Mouse (Mus musculus) ovary, postnatal 14 days (tissue): ENCODE results near the gene Rbms2.

ENCODE experiments used
- DNase-seq: peaks from one replicate; pipeline ENCODE4 v3.0.0; 2022; ENCODE audit warnings: low spot score

The Rbms2 gene

GRCm38 (mm10) chr10:128133650-128134332, 46.3 kb downstream of the Rbms2 start:
- no peak for DNase-seq

GRCm38 (mm10) chr10:128131812-128132211, 48.3 kb downstream of the Rbms2 start:
- no peak for DNase-seq

DNA sequence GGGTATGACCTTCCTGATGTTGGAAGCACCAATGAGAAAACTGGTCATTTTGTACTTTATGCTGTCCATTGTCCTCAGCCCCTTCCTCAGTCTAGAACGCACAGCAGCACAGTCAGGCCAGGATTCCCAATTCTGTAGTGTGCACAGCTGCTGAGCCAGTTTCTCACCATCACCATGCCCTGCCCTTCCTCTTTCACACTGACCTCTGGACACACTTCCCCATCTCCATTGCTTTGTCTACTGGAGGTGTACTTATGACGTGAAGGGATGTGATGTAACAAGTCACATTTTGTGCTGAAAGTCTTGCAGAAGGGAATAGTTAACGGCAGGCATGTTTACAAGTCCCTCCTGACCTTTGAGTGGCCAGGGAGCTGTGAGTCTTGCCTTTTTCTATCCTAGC, 48.8 kb downstream of the Rbms2 start:
- DNase-seq, result no peak

GRCm38 (mm10) chr10:128128143-128128542, 52.0 kb downstream of the Rbms2 start:
- DNase-seq, result no peak

- no peak for DNase-seq
Observed at GRCm38 (mm10) chr10:128127497-128127896, 52.6 kb downstream of the Rbms2 start.

GRCm38 (mm10) chr10:128125951-128126350, 54.1 kb downstream of the Rbms2 start:
- DNase-seq, result no peak

GRCm38 (mm10) chr10:128124831-128125230, 55.3 kb downstream of the Rbms2 start:
- DNase-seq, result no peak

GRCm38 (mm10) chr10:128123833-128124232, 56.3 kb downstream of the Rbms2 start:
- DNase-seq, result no peak

DNA sequence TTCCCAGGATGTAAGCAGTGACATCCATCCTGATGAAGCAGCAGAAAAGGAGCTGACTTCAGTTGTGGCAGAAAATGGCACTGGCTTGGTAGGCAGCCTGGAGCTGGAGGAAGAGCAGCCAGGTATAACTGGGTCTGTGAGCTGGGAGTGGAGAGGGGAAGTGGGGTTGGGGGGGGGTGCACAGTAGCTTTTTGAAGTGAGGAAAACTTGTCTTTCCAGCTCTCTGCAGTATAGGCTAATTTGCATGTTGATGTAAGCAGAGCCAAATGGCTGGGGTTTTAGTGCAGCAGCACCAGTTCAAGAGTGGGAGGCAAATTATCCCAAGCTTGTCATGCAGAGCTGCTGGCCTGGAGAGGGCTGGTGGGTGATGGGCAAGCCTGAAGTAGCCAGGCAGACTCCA, 68.9 kb downstream of the Rbms2 start:
- no peak for DNase-seq

GRCm38 (mm10) chr10:128110103-128110761, 69.9 kb downstream of the Rbms2 start:
- no peak for DNase-seq

DNA sequence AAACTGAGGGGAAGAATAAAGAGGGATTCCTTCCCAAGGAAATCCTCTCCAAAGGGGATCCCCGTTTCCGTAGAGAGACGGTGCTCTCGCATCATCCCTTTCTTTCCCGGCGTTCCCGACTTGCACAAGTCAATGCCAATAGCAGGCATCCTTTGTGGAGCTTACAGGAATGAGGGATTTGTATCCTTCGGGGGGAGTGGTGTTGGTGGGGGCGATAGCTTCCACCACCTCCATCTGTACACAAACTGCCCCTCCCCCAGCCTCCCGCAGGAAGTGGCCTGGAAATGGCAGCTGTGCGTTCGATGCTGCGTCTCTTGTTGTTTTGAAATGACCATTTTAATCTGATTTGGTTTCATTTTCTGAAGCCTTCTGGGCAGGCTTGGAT, 82.5 kb downstream of the Rbms2 start:
- DNase-seq, result peak; percentile 17

GRCm38 (mm10) chr10:128096693-128097586, 83.2 kb downstream of the Rbms2 start:
- DNase-seq, result peak; percentile 83

DNA sequence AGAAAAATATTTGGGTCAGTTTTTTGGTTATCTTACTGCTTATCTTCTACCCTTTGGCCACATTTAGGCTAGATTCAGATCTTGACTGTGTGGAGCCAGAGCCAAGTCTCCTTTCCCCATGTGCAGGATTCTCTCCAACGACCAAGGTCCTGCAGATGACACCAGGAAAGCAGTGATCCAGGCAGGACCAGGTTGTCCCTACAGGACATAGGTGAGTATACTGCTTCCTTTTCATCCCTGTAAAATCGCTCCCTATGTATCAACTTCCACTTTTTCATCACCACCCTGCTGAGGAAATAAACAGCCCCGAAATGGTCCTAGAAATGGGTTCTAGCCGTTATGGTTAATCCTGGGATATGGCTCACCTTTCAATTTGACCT, 83.8 kb downstream of the Rbms2 start:
- DNase-seq, result no peak

- no peak for DNase-seq
Observed at GRCm38 (mm10) chr10:128095003-128095636, 85.0 kb downstream of the Rbms2 start.

DNA sequence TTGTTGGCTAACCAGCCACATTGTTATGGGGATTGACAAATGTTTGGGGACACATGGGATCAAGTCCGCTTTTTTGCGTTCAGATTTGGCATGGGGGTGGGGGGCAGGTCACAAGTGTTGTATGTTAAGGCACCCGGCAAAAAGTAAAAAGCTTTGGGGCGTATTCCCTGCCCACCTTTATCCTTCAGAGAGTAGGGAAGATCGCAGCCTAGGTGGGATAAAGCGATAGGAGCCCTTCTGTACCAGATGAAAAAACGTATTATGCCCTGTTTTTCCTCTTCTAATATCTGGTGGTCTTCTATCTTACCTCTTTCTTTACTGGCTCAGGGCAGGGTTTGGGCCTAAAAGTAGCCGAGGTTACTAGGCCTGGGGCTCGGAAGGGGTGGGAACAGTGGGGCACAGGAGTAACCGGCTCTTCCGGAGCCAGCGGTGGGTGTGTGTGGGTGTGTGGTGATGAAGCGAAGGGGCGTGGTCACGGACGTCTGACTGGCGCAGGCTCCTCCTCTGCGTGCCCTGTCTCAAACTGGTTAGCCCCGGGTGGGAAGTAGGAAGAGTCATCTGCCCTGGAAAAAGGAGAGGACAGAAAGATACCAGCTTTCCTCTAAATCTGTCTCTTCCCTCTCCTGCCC, 85.6 kb downstream of the Rbms2 start:
- DNase-seq, result peak; percentile 65

- DNase-seq, result no peak
Observed at GRCm38 (mm10) chr10:128093496-128094294, 86.4 kb downstream of the Rbms2 start.

DNA sequence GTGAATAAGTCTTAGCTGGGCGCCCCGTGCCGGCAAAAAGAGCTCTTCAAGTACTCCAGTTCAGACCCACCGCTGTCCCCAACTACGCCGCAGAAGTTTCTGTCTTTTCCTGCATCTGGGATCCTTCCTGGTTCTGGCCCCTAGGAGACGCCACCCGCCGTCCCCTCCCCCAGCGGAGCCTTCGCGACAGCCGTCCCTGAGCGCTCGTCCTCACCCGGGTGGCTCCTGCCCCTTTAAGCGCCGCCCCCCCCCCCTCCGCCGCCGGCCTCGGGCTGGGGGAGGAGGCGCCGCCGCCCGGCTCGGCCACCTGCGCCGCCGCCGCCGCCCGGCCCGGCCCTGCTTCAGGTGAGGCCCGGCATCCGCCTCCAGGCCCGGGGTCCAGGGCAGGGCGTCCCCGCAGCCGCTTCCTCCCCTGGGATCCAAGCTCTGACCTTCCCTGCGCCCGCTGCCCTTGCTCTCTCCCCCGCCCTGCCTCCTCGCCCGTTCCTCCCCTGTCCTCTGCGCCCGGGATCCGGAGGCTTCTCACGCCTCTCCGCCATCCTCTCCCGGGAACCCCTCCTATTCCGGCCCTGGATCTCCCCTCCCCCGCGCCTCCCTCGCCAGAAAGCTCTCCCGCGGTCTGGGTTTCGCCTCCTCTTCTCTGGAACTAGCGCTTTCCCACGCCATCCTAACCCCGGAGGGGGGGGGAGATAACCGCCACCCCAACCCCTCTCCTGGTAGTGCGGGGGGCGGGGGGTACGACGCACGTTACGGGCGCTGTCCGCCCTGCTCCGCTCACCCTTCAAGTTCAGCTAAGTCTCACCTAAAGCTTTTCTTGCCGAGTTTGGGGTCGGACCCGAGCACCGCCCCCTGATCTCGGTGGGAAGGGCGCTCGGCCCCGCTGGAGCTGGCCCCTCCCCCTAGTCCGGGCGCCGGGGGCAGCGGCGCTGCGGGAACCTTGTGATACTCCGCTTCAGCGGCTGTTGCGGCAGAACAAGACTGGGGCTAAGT, 87.3 kb downstream of the Rbms2 start:
- peak; percentile 67 for DNase-seq

DNA sequence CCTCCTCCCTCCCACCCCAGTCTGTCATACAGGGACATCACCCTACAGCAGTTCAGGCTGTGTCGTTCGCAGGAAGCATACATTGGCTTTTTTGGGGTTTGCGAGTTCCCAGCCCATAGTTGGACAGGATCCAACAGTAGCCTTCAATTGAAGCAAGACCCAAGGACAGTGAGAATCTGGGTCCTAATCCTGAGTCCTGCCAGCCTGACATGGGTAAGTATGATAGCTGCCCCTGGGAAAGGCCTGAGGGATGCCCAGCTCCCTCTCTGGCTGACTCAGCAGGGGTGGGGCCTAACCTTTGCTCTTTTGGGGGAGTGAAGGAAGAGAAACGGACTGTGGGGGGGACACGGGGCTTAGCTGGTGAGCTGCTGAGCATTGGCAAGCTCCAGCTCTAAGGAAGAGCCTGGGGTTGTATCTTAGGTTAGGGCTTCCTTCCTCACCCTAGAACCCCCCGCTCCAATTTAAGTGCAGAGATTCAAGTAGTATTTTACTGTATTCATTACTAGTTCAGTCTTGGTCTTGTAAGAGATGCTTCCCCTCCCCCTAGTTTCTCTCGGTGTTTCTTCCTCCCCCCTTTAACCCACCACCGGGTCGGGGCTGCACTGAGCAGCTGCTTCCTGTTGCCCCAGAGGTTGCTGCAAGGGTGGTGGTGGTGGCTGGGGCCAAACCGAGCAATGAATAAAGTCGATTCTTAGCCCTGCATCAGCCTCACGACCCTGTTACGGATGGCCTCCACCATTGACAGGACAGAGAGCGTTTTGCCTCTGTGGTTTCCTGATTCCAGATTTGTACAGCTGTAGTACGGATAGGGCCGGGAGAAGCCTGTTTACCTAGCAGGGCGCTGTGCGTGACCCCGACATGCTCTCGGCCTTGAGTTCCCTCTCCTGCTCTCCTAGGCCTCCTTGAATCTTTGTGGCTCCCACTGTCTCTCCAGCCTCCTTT, 88.3 kb downstream of the Rbms2 start, which contains the start of gene Baz2a:
Gene Baz2a, plus strand, starts transcription at position 14 of the 942 bp plus-strand sequence.
- peak; percentile 34 for DNase-seq
